Mouse (Mus musculus) liver, postnatal 0 days (tissue): ENCODE measurements around the gene Fcf1. TPM values are rescaled to one million over a fixed set of nuclear protein-coding genes. Genes with fewer than 3 reads are reported as not detected.

Experiments used
- ATAC-seq: fragments of 200-750 bp; cut with Nextera tagmentation; 2 replicates; pipeline ENCODE4 v1.8.0; 2017; ENCODE audit warnings: mild to moderate bottlenecking, moderate library complexity
- DNase-seq: peaks from one replicate; pipeline ENCODE4 v3.0.0-alpha.2; 2016
- H3K27ac ChIP-seq: fragments of 300-500 bp; sonication (generic); 2 replicates; pipeline ENCODE4 v1.5.1; 2014; ENCODE audit warnings: antibody characterized with exemption, moderate library complexity, mild to moderate bottlenecking, low read depth
- H3K27me3 ChIP-seq: fragments of 300-500 bp; sonication (generic); 2 replicates; pipeline ENCODE4 v1.6.1; 2014; ENCODE audit warnings: low read length, control low read depth, mixed read lengths; ENCODE audit not compliant: insufficient read depth
- H3K36me3 ChIP-seq: fragments of 300-500 bp; sonication (generic); replicated peaks from 2 replicates; pipeline ENCODE4 v1.6.1; 2014; ENCODE audit warnings: mild to moderate bottlenecking, control low read depth, low read length, moderate library complexity, mixed read lengths; ENCODE audit not compliant: insufficient read depth
- H3K4me1 ChIP-seq: fragments of 300-500 bp; sonication (generic); 2 replicates; pipeline ENCODE4 v1.6.1; 2014; ENCODE audit warnings: antibody characterized with exemption, mild to moderate bottlenecking, control low read depth; ENCODE audit not compliant: insufficient read depth
- H3K4me2 ChIP-seq: fragments of 300-500 bp; sonication (generic); 2 replicates; pipeline ENCODE4 v1.6.1; 2014; ENCODE audit warnings: low read depth, mild to moderate bottlenecking, low read length, moderate library complexity, mixed read lengths
- H3K4me3 ChIP-seq: fragments of 300-500 bp; sonication (generic); 2 replicates; pipeline ENCODE4 v1.5.1; 2014; ENCODE audit warnings: low read depth, low read length
- H3K9ac ChIP-seq: fragments of 300-500 bp; sonication (generic); replicated peaks from 2 replicates; pipeline ENCODE4 v1.6.1; 2014; ENCODE audit warnings: mild to moderate bottlenecking, moderate library complexity
- H3K9me3 ChIP-seq: fragments of 300-500 bp; sonication (generic); 2 replicates; pipeline ENCODE4 v1.6.1; 2016; ENCODE audit warnings: mild to moderate bottlenecking, control low read depth, low read length, mixed read lengths
- CTCF ChIP-seq: sonication (generic); IDR thresholded peaks from 2 replicates; pipeline ENCODE4 v1.5.1; 2016; ENCODE audit warnings: antibody characterized with exemption, low read depth
- EP300 ChIP-seq: IDR thresholded peaks from 2 replicates; pipeline ENCODE4 v1.6.1; 2016; ENCODE audit warnings: antibody characterized with exemption, low read depth, mild to moderate bottlenecking
- WGBS: fragments of 180-500 bp; shearing (Covaris S2); extraction: QIAGEN DNeasy Blood & Tissue Kit; methylation state at CpG from one replicate; pipeline ENCODE4 v1.1.7; 2014; ENCODE audit not compliant: insufficient replicate concordance; 5-methylcytosine and 5-hydroxymethylcytosine counted together
- polyA plus RNA-seq: library from polyadenylated mRNA; unstranded; fragments of >200 nt; fragmentation: Nextera tagmentation; extraction: Ambion mirVana; gene quantifications from 2 replicates; pipeline ENCODE4 v1.2.1, GENCODE M21; 2015

The Fcf1 gene
- polyA plus RNA-seq, 1 experiment from 2014 or later = 74.5 TPM

- Histone ChIP-seq H3K9me3 (no peaks in the 10 kb centered on the region), H3K4me1 (peaks cover 8% of the 10 kb centered on the region; the same call in 1 of the 2 replicates), H3K4me2 (no peak overlapping the region), H3K4me3 (no peak overlapping the region), H3K36me3 (peaks cover 58% of the 10 kb centered on the region), H3K27ac (no peak overlapping the region), H3K9ac (no peak overlapping the region), H3K27me3 (no peaks in the 10 kb centered on the region)
- TF ChIP-seq CTCF = no peak
- TF ChIP-seq EP300 = no peak
- WGBS = 78% methylated on average over 9 of the region's 9 CpGs
- ATAC-seq = no peak
- DNase-seq = no peak
These were observed 25.7 kb upstream of the Fcf1 start for GRCm38 (mm10) chr12:84944813-84945553.

GRCm38 (mm10) chr12:84947894-84948583 is 22.7 kb upstream of the Fcf1 start:
- Histone ChIP-seq H3K4me1 (peaks cover 14% of the 10 kb centered on the region), H3K9me3 (no peaks in the 10 kb centered on the region), H3K27ac (no peak overlapping the region), H3K9ac (no peak overlapping the region), H3K4me2 (no peak overlapping the region), H3K4me3 (no peak overlapping the region), H3K36me3 (peaks cover 42% of the 10 kb centered on the region), H3K27me3 (no peaks in the 10 kb centered on the region)
- no peak for TF ChIP-seq EP300
- no peak for TF ChIP-seq CTCF
- no peak for DNase-seq
- WGBS = 64% methylated on average over 2 of the region's 2 CpGs
- ATAC-seq = 0 out of 2 replicates have a peak, but pooled peaks have one; percentile 19

- no peak overlapping the region for H3K9ac ChIP-seq
- DNase-seq (no peak), ATAC-seq (no peak)
- 81% methylated on average over 6 of the region's 6 CpGs for WGBS
- H3K27me3 ChIP-seq = no peaks in the 10 kb centered on the region
- H3K27ac ChIP-seq = no peak overlapping the region
- no peak for TF ChIP-seq CTCF
- TF ChIP-seq EP300 = no peak
- H3K4me3 ChIP-seq = no peak overlapping the region
- no peaks in the 10 kb centered on the region for H3K9me3 ChIP-seq
- H3K36me3 ChIP-seq = peaks cover 35% of the 10 kb centered on the region
- H3K4me2 ChIP-seq = no peak overlapping the region
- H3K4me1 ChIP-seq = peaks cover 14% of the 10 kb centered on the region
These were observed 22.0 kb upstream of the Fcf1 start for GRCm38 (mm10) chr12:84948584-84949285.

GRCm38 (mm10) chr12:84950763-84951162 is 19.9 kb upstream of the Fcf1 start:
- WGBS = 67% methylated on average over 6 of the region's 6 CpGs

GRCm38 (mm10) chr12:84951531-84951930 is 19.2 kb upstream of the Fcf1 start:
- TF ChIP-seq EP300 (no peak), CTCF (no peak)
- ATAC-seq = no peak
- DNase-seq = no peak

More at GRCm38 (mm10) chr12:84950763-84951162, 19.9 kb upstream of the Fcf1 start:
- no peaks in the 10 kb centered on the region for H3K9me3 ChIP-seq
- no peak overlapping the region for H3K27ac ChIP-seq
- no peak overlapping the region for H3K4me3 ChIP-seq
- peaks cover 30% of the 10 kb centered on the region for H3K36me3 ChIP-seq
- H3K27me3 ChIP-seq = no peaks in the 10 kb centered on the region
- peak; percentile 58 for DNase-seq
- peaks cover 10% of the 10 kb centered on the region; the same call in 1 of the 2 replicates for H3K4me1 ChIP-seq
- TF ChIP-seq EP300 = no peak
- no peak for TF ChIP-seq CTCF
- no peak for ATAC-seq
- no peak overlapping the region for H3K9ac ChIP-seq
- H3K4me2 ChIP-seq = no peak overlapping the region

GRCm38 (mm10) chr12:84952351-84952750 is 18.3 kb upstream of the Fcf1 start:
- Histone ChIP-seq H3K4me1 (peaks cover 10% of the 10 kb centered on the region; the same call in 1 of the 2 replicates), H3K27ac (no peak overlapping the region), H3K9me3 (no peaks in the 10 kb centered on the region), H3K4me2 (no peak overlapping the region), H3K4me3 (no peak overlapping the region), H3K27me3 (no peaks in the 10 kb centered on the region), H3K9ac (no peak overlapping the region), H3K36me3 (peaks cover 27% of the 10 kb centered on the region; the same call in 1 of the 2 replicates)
- no peak for DNase-seq
- TF ChIP-seq CTCF (no peak), EP300 (no peak)
- ATAC-seq = no peak
- WGBS = 70% methylated on average over 1 of the region's 1 CpGs

More at GRCm38 (mm10) chr12:84951531-84951930, 19.2 kb upstream of the Fcf1 start:
- Histone ChIP-seq H3K36me3 (peaks cover 30% of the 10 kb centered on the region; the same call in 1 of the 2 replicates), H3K27me3 (no peaks in the 10 kb centered on the region), H3K4me1 (peaks cover 10% of the 10 kb centered on the region; the same call in 1 of the 2 replicates), H3K9ac (no peak overlapping the region), H3K27ac (peak overlapping the region; percentile 8; the same call in 1 of the 2 replicates), H3K9me3 (no peaks in the 10 kb centered on the region), H3K4me3 (no peak overlapping the region), H3K4me2 (no peak overlapping the region)
- 70% methylated on average over 8 of the region's 8 CpGs for WGBS
